Mouse (Mus musculus): ENCODE measurements at regions not wholly inside any gene's neighbourhood (a gene's known extent, or its start where the extent isn't known, plus 50 kb on each side); places are given as distances from the start of the nearest gene placed in this dataset.

DNA sequence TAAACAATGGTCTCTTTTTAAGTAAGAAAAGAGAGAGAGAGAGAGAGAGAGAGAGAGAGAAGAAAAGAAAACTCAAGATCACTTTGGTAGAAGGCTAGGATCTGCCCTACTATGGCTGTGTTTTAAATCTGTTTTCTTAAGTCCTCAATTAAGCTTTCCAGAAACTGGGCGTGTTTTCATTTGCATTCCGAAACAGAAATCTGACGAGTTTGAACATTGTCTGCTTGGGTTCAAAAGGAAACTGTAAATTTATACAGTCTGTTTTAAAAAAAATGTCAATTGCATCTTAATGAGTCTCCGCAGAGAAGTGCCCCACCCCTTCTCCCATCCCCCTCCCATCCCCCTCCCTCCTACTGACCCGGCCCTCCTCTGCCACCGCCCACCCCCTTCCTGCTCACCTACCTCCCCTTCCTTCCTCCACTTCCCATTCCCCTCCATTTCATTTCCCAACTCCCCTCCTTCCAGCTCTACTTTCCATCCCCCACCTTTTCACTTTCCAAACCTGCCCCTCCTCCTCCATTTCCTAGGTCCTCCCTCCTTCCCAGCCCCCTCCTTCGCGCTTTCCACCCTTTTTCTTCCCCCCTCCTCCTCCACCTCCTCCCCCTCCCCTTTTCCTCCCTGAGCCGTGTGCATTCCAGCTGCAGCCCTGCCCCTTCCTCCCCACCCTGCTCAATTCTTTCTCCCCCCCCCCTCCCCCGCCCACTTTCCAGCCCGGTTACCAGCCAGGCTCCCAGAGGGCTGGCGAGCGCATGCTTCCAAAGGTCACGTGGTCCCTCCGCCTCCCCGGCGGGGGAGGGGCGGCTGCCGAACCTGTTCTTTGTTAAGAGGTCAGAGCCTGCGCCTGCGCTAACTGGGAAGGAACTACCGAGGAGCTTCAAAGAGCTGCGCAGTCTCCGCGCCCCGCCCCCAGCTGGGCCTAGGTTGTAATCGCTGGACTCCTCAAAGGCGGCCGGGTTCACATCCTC, 77.7 kb upstream of the Tbl1x start:
- in situ Hi-C loops (cut with MboI, MseI), result no loop called here

DNA sequence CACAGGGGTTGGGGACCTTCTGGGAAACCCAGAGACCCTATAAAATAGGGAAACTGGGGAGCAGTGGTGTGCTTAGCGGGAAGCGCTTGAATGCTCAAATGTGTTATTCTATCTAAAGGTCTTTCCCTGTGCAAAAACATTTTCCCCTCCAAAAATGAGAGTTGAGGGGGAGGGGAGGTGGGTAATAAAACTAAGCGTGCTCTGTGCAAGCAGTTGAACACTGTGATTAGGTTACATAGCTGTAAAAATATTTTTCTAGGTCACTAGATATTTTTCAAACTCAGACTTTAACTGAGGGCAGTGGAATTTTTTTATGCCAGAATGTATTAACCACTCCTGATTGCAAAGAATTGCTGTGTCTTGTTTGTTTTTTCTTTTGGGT, 77.0 kb upstream of the Tbl1x start:
- in situ Hi-C loops (cut with MboI, MseI), result no loop called here

DNA sequence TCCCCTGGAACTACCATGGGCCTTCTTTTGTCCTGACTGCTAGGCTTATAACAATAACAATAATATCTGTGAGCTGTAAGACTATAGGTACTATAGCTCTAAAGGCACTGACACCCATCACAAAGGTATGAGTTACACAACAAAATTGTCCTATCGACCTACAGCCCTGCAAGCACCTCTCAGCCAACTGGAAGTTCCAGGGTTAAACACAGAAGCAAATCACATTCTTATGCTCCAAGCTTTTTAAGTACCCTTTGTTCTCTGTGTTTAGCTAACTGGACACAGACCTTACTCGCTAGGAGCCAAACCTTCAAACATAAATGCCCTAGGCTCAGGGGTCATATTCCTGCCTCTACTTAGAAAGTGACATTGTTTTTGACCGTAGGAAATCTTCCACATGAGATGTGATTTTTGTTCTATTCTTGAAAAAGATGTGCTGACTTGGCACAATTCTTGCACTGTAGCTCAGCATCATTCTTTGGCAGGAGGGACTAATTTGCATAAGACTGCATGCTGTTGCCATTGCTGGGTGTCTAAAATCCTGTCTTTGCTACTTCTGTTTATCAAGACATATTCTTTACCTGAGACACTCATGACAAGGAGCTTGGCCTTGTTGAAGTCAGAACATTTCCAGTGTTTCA, 66.8 kb upstream of the Tbl1x start:
- in situ Hi-C loops (cut with MboI, MseI), result no loop called here

- in situ Hi-C loops (cut with MboI, MseI), result no loop called here
These were observed 64.1 kb upstream of the Tbl1x start for GRCm38 (mm10) chrX:77446755-77447154.

DNA sequence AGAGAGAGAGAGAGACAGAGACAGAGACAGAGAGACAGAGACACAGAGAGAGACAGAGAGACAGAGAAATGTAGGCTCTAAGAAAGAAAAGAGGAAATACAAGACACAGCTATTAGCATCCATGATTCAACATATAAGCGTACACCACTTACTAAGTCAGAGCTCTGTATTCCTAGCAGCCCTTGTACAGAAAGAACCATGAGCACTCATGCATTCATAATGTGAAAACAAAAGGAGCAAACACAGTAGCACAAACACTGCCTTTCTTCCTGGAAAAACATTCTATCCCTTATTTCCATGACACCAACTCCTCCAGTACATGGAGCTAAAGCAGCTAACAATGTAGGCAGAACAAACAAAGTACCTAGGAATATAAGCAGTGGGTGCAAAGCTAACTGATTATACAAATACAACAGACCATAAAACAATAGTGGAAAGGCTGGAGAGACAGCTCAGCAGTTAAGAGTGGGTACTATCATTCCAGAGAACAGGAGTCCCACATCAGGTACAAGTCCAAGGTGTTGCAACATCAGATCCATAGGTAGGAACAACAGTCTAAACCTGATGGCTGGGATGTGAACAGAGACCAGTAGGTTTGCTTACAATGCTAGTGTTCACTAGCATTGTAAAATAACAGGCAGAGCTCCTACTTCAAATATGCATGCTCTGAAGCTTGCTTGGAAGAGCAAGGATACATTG, 58.7 kb upstream of the Tbl1x start:
- in situ Hi-C loops (cut with MboI, MseI), result no loop called here
